Mouse (Mus musculus) testis, adult 2 months (tissue): ENCODE measurements around the gene Tmem119.

ENCODE experiments used
- CTCF ChIP-seq: fragments of 200-500 bp; IDR thresholded peaks from 2 replicates; pipeline ENCODE4 v1.5.1; 2012; ENCODE audit warnings: low read depth, mild to moderate bottlenecking, inconsistent platforms, low read length, moderate library complexity; ENCODE audit not compliant: control insufficient read depth, insufficient read depth, insufficient replicate concordance
- POLR2A ChIP-seq: fragments of 200-500 bp; IDR thresholded peaks from 2 replicates; pipeline ENCODE4 v1.6.1; 2012; ENCODE audit warnings: low read depth, mild to moderate bottlenecking, inconsistent platforms, low read length, moderate library complexity; ENCODE audit not compliant: control insufficient read depth

- TF ChIP-seq CTCF (no peak), POLR2A (no peak)
These were observed 32.2 kb upstream of the Tmem119 start, which contains the start of gene Selplg for GRCm38 (mm10) chr5:113832490-113832901.
